Mouse (Mus musculus): ENCODE data around the gene Cyb561a3.
A peak's percentile ranks its signal among the peaks of the same experiment; 100 is the strongest.

Gene Cyb561a3

GRCm38 (mm10) chr19:10590301-10590700 lies 13.3 kb downstream of the Cyb561a3 start:
- DNase-seq (ENCODE audit: low spot score in 2 of 2): no peak

- DNase-seq (ENCODE audit: low spot score in 2 of 2): no peak
Observed at GRCm38 (mm10) chr19:10591659-10592377, 14.8 kb downstream of the Cyb561a3 start.

DNA sequence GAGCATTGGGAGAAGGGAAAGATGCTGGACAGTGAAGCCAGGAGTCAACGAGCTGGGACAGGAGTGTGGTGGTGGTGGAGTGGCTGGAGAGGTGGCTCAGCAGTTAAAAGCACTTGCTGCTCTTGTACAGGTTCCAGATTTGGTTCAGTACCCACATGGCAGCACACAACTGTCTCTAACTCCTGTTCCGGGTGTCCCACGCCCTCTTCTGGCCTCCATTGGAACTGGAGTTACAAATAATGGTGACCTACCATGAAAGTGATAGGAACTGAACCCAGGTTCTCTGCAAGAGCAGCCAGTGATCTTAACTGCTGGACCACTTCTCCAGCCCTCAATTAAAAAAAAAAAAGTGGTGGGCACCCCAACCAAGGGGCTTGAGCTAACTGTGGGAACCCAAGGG lies 21.2 kb downstream of the Cyb561a3 start:
- DNase-seq (ENCODE audit: low spot score in 2 of 2): no peak

- no peak for DNase-seq (ENCODE audit: low spot score in 2 of 2)
Observed at GRCm38 (mm10) chr19:10599648-10600047, 22.7 kb downstream of the Cyb561a3 start.

- DNase-seq (ENCODE audit: low spot score in 2 of 2): no peak
Observed at GRCm38 (mm10) chr19:10602247-10602769, 25.3 kb downstream of the Cyb561a3 start.

DNA sequence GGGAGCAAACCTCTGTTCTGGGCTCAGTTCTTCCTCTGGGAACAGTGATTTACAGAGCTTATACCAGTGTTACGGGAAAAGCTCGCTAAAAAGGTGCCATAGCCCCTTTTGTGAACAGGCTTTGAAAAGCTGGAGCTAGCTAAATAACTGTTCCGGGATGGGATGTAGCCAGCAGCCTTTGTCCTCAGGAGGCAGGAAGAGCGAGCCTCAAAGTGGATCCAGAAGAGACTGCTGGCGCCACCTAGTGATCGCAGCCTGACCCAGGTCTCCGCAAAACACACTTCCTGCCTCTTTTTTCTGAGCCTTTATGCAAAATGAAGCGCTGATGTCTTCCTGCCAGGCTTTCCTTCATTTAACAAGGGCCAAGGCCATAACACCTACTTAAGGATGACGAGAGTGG lies 25.8 kb downstream of the Cyb561a3 start:
- DNase-seq (ENCODE audit: low spot score in 2 of 2): peak; percentile 79 to 85

DNA sequence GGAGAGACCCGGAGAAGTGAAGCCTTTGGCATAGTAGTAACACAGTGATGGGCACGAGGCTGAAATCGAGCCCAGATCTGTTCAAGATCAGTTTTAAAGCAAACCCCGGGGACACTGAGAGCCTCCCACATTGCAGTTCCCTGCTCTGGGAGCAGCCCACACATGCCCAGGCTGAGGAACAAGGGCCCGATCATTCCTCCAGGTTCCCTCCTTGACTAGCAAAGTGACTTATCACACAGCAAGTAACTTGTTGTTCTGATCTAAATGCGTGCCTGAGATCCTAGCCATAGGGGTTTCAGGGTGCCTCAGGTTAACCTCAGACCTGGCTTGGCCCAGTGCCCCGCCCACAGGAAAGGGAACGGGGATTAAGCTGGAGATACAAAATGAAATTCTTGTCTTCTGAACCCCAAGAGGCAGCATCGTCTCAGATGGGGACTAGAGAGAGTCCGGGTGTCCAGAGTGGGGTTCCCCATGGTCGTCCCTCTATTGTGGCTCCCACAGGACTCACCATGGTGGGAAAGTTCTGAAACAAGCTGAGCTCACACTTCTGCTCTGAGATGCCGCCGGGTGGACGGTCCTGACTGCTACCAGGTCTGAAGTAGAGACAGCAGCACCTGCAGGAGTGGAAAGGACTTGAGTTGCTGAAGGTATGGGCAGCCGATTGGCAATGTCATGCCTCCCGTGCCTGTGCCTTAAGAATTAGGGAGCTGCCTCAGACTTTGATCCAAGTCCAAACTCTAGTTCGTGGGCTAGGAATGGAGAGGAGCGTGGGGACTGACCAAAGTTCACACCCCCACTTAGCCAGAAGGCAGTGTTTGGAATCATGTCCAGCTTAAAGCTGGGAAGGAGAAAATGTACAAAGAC lies 26.9 kb downstream of the Cyb561a3 start:
- DNase-seq (ENCODE audit: low spot score in 2 of 2): no peak

GRCm38 (mm10) chr19:10604534-10604933 lies 27.6 kb downstream of the Cyb561a3 start:
- DNase-seq (ENCODE audit: low spot score in 2 of 2): no peak

DNA sequence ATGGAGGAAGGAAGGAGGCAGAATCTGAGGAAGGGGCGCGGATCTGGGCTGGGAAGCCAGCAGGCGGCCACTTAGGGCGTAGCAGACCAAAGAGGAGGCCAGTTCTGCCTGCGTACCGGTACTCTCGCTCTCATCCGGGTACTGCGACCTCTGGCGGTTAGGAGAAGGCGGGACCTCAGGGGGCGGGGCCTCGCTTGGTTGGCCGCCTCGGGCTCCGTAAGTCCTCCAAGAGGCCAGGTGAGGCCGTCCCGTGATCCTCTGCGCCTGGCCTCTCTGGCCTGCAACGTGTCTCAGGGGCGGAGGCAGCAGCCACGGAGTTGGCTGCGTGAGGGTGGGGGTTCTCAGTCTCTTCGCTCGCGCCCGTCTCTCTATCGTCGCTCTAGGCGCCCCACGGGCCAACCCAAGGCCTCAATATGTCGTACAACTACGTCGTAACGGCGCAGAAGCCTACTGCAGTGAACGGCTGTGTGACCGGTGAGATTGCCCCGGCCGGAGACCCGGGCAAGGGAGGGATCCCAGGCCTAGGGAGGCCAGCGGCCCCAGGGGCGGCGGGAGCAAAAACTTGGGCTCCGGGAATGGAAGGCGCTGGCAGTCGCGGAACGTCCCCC lies 28.4 kb downstream of the Cyb561a3 start, which contains the start of the genes Ddb1 and Tkfc:
Gene Ddb1, plus strand, starts transcription at position 35 of the 608 bp plus-strand sequence.
Gene Tkfc, minus strand, starts transcription at position 362 of the 608 bp plus-strand sequence.
- DNase-seq (ENCODE audit: low spot score in 2 of 2): peak; percentile 97 to 98

DNA sequence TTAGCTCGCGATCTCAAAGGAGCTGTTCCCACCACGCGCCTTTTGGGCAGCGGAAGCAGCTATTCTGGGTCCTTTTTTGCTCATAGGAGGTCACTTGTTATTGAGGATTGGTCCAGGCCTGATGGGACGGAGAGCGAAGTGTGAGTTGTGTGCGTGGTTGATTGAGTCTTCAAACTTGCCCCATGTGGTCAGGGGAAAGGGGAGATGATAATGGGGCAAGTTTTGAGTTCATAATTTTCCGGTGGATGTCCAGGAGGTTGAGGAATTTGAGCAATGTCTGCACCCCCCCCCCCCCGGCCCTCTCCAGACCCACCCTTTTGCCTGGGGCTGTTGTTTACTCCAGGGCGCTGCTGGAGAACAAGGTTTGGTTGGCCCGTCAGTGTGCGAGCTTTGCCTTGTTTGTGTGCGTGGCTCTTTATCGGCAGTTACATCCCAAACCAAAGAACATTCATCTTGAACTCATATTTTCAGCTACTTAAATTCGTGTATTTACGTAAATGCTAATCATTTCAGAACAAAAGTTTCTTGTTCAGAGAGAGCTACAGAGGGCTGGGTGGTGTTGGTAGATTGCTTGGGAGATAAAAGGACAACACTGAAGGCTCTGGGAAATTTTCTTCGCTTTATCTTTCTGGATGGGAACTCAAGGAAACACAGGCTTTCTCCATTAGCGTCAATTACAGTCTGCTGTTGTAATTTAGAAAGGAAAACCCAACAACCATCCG lies 29.1 kb downstream of the Cyb561a3 start:
- no peak for DNase-seq (ENCODE audit: low spot score in 2 of 2)

- DNase-seq (ENCODE audit: low spot score in 2 of 2): no peak
Observed at GRCm38 (mm10) chr19:10608573-10609240, 31.7 kb downstream of the Cyb561a3 start.

DNA sequence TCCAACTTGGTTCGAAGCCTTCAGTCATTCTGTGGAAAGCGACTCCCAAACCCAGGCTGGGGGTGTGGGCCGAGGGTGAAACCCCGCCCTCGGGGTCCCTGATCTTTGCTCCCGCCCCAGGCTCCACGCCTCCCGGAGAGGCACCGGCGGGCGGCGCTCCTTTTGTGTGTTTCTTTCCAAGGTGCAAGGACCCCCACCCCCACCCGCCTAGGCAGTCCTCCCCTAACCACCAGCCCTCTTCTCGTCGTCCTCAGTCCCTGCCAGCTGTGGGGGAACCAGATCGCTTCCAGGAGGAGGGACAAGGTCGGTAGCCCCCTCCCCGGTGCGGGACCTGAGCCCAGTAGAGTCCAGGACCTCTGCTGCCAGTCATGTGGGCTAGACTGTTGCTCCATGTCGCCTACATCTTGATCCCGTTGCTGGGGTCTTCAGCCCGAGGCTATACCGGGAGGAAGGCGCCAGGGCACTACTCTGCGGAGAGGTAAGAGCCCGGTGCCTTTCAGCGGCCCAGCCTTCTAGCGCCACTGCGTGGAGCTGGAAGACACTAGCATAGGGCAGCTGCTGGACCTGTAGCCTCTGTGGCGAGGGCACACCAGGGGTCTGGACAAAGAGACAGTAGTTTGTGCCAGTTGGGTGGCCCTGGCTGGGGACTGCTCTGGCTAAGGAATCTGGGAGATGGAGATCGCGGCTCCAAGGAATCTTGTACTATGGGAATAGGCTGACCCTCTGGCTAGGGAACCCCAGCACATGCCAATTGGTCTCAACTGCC lies 57.3 kb downstream of the Cyb561a3 start, which contains the start of gene Vwce:
Gene Vwce, plus strand, starts transcription at position 108 of the 766 bp plus-strand sequence.
- DNase-seq (ENCODE audit: low spot score in 2 of 2): no peak

- peak; percentile 60 to 62 for DNase-seq (ENCODE audit: low spot score in 2 of 2)
Observed at GRCm38 (mm10) chr19:10634872-10635318, 57.9 kb downstream of the Cyb561a3 start.

GRCm38 (mm10) chr19:10637840-10638239 lies 60.9 kb downstream of the Cyb561a3 start:
- no peak for DNase-seq (ENCODE audit: low spot score in 2 of 2)

DNA sequence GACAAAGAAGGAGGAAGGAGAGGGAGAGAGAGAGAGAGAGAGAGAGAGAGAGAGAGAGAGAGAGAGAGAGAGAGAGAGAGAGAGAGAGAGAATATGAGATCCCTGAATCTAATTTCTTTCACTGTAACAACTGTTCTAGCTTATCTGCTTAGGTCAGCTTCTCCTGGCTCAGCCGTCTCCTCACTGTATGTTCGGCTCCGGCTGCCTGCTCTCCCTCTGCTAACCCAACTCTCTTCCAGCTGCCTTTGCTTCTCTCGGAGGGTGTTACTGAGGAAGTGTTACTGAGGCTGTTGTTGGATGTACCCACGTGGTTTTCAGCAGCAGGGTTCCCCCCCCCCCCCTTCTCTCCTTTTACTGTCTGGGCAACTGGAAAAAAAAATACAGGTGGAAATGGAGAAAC lies 63.1 kb downstream of the Cyb561a3 start:
- DNase-seq (ENCODE audit: low spot score in 2 of 2): no peak

DNA sequence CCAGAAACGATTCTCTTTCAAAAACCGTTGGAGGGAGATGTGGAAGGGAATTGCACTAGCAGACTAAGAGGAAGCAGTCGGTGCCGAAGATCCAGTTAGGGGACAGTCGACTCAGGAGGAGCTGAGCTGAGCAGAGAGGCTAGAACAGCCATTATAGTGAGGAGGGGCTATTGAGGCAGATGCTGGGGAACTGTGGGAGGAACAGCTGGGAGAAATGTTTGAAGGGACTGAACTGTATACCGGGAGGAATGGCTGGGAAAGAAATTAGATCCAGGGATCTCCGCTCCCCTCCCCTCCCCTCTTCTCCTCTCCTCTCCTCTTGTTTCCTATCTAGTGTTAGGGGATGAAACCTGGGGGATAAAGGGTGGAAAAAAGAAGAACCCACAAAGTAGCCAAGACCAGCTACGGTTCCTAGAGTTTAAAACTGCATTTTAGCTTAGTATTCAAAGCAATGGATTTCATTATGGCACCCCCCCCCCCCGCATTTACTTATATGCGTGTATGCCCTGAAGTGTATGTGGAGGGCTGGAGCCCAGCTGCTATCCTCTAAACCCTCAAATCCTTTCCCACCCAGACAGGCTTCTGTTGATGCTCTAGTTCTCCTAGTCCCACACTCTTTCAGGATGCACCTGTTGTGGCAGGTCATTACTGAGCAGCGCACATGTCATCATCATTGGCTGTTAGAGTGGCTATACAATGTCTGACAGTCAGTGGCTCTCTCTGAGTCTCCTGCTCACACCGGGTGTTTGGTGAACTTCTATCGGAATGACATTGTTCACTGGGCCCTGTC lies 63.8 kb downstream of the Cyb561a3 start:
- DNase-seq (ENCODE audit: low spot score in 2 of 2): no peak
